ENCODE assay signal across 8 mouse cellular contexts in the genomic region with DNA sequence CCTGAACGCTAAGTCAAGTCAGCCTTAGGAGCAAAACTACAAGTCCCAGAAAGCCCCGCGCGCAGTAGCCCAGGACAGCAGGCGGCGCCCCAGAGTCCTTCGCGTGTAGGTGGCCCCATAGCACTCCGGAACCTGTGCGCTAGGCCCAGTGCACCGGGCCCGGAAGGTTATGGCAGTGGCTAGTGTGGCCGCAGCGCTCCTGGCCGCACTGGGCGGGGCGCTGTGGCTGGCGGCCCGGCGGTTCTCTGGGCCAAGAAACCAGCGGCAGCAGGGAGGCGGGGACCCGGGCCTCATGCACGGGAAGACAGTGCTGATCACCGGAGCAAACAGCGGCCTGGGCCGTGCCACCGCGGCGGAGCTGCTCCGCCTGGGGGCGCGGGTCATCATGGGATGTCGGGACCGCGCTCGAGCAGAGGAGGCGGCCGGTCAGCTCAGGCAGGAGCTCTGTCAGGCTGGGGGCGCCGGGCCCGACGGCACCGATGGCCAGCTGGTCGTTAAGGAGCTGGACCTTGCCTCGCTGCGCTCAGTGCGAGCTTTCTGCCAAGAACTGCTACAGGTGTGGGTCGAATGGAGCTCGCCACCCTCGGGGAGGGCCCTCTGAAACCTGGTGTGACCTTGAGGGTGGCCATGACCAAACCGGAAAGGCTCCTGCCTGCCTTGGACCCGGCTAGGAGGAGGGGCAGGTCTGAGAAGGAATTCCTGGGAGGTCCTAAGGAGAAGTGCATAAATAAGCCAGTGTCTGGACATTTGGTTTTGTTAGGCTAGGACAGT. TPM values are rescaled to one million over a fixed set of nuclear protein-coding genes. Genes with fewer than 3 reads are reported as not detected.
DNase-seq lines count a peak whose midpoint lies in the region; ATAC-seq lines count a peak whose summit lies in the region.

Gene Rdh14, plus strand, starts transcription at position 102 of the 771 bp plus-strand sequence.

- ATAC-seq in hindbrain, embryonic 12.5 days (ENCODE audit: low FRiP score): peak; percentile 99

- H3K4me3 ChIP-seq in hindbrain, embryonic 12.5 days: peak within 1 kb of the TSS; percentile 65

- H3K4me2 ChIP-seq in hindbrain, embryonic 12.5 days (replicated peaks): peak within 1 kb of the TSS; percentile 69

- H3K9me3 ChIP-seq in hindbrain, embryonic 12.5 days (replicated peaks): no peaks in the 10 kb centered on the region

- peak within 1 kb of the TSS; percentile 88 for H3K9ac ChIP-seq in hindbrain, embryonic 12.5 days

- H3K27ac ChIP-seq in hindbrain, embryonic 12.5 days: peak within 1 kb of the TSS; percentile 89

- WGBS in hindbrain, embryonic 12.5 days: under 1% methylated on average over 52 of the region's 53 CpGs

- peak; percentile 98 for DNase-seq in NIH3T3 (ENCODE audit: low read depth)
- peak; percentile 97 to 98 for DNase-seq in cerebellum, postnatal 10 days
- DNase-seq in frontal cortex, postnatal 10 days (ENCODE audit: low spot score in 2 of 2): peak; percentile 89 to 93
- peak; percentile 93 to 97 for DNase-seq in layer of hippocampus, postnatal 14 days (ENCODE audit: low spot score in 2 of 2)
- DNase-seq in lung, postnatal 14 days: peak; percentile 97
- DNase-seq in retina, adult 2 months (ENCODE audit: low read depth, low spot score): peak; percentile 88
- peak; percentile 93 to 97 for DNase-seq in thymus, postnatal 36 days

- peaks cover 8% of the 10 kb centered on the region for H3K36me3 ChIP-seq in hindbrain, embryonic 12.5 days

- H3K27me3 ChIP-seq in hindbrain, embryonic 12.5 days: no peaks in the 10 kb centered on the region

- peaks cover 7% of the 10 kb centered on the region for H3K4me1 ChIP-seq in hindbrain, embryonic 12.5 days

RNA-seq across cellular contexts. Expression of gene Rdh14, which starts in this region (rescaled TPM):
- polyA plus RNA-seq in hindbrain, embryonic 12.5 days (2016; fragmentation: Nextera tagmentation; extraction: Ambion mirVana): 33.2 and 34.5 TPM in 2 replicates
- 10 to 100 TPM; 33.5 to 36.3 TPM for total RNA-seq in layer of hippocampus, postnatal 14 days (2021)

Comparison
In these comparisons a context has a peak if more than half of its experiments do, and no peak if none do; other contexts are left out.
1. Peak in every context shown above with its lines: DNase-seq, ATAC-seq, H3K4me3 ChIP-seq and H3K27ac ChIP-seq.